Mouse (Mus musculus): ENCODE results near the gene Aldh1a7.
"Not testable (repeated sequence)": the region's sequence is repeated elsewhere in the genome, so short reads cannot be mapped to it uniquely, and the experiment has no call there.

The Aldh1a7 gene

DNA sequence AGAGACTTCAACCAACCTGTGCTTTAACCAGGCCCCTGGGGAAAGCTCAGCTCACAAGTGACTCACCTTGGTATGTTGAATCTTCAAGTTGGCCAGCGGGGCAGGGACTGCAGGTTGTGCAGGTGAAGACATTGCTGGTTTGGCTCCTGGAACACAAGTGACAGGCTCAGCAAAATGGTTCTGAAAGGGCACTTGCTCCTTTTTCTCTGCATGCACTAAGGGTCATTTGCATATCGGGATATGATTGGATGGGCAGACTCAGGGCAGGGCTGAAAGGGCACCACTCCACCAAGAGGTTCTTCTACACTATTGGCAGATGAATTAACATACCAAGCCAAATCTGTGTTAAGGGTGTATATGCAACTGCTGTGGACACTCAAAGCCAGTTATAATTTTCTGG is at the start of gene Aldh1a7:
Gene Aldh1a7, minus strand, starts transcription at position 182 of the 400 bp plus-strand sequence.
- DNase-seq (ENCODE audit: low spot score in 2 of 2), result no peak

DNA sequence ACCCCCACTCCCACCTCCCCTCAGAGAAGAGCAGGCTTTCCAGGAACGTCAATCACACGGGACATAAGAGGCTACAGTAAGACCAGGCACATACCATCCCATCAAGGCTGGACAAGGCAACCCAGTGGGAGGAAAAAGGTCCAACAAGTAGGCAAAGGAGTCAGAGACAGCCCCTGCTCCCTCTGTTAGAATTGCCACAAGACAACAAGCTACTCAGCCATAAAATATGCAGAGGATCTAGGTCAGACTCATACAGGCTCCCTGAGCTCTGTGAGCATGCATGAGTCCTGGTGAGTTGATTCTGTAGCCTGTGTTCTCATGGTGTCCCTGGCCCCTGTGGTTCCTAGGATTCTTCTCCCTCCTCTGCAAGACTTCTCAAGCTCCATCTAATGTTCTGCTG is 48.3 kb upstream of the Aldh1a7 start:
- no peak for DNase-seq (ENCODE audit: low spot score in 2 of 2)

DNA sequence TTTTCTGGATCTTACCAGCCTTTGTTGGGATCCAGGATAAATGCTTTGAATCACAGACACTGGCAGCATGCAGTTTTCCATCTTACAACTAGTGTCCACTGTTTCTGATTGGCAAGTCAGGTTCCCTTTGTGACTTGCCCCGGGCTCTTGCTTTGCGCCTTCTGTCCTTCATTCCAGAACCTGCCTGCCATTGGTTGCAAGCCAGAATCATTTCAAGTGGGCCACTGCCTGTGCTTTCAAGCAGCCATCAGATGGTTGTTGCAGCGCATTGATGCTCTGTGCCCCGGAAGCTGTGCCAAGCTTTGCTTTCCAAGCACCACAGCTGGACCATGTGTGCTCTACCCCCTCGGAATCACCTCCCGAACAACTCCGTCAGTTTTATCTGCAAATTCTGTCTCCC is 46.6 kb upstream of the Aldh1a7 start:
- no peak for DNase-seq (ENCODE audit: low spot score in 2 of 2)

- DNase-seq (ENCODE audit: low spot score in 2 of 2), result no peak
Observed at GRCm38 (mm10) chr19:20764214-20764613, 36.9 kb upstream of the Aldh1a7 start.

DNA sequence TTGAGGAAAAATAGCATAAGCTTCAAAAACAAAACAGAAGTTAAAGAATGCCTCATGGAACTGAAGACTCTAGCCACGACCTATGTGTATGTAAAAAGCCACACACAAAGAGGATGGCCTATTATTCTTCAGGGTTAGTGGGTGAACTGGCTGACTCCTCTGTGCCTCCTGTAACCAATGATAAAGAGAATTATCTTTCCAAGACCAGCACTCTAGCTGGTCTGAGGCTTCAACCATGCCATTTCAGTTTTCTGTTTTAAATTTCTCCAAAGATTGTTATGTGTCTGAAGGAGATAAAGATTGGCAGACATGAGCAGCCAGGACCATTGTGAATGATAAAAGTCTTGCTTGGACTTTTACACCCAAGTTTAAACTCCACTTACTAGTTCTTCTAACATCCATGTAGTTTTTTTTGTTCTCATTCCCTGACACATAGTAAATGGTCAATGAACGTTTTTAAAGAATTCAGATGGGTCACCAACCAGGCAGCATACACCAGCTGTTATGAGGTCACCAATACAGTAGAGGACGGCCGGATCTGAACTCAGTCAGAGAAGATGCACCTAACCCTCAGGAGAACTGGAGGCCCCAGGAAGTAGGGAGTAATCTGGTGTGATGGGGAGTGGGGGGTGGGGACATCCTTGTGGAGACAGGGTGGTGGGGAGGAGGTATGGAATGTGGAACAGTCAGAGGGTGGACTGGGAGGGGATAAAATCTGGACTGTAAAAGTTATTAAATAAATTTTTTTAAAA is 34.5 kb upstream of the Aldh1a7 start:
- DNase-seq (ENCODE audit: low spot score in 2 of 2), result no peak

DNA sequence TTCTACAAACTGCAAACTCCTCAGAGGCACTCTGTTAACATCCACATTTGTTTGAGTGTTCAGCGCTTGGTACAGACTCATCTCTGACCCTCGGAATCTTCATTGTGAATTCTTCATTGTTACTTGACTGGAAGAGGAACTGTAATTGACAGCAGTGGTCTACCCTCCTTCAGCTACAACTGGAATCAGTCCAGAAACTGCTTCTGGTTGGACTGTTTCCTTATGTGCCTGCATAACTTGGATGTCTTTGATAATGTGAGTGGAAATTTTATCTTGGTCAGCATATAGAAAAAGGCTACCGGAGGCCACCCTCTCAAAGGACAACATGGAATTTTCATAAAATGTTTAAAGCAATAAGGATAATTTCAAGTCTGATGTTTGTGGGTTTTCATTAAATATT is 33.8 kb upstream of the Aldh1a7 start:
- DNase-seq (ENCODE audit: low spot score in 2 of 2), result no peak

DNA sequence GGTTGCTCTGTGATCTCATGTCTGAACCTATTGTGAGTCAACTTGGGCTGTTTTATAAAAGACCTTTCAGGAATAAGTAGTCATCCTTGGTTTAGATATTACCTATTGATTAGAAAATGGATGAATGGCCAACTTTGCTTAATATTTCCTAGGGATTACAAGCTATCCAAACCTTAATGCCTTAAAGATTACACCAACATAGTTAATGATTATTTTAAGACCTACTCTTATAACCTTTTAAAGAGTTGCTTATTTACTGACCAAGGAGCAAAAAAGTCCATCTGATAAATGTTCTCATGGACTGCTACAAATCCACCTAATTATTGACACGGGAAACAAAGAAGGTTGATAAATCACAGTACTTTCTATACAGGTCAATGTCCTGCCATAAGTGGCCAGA is 17.3 kb upstream of the Aldh1a7 start:
- DNase-seq (ENCODE audit: low spot score in 2 of 2), result no peak

- DNase-seq (ENCODE audit: low spot score in 2 of 2), result no peak
Observed at GRCm38 (mm10) chr19:20728278-20728677, 916 bp upstream of the Aldh1a7 start.

DNA sequence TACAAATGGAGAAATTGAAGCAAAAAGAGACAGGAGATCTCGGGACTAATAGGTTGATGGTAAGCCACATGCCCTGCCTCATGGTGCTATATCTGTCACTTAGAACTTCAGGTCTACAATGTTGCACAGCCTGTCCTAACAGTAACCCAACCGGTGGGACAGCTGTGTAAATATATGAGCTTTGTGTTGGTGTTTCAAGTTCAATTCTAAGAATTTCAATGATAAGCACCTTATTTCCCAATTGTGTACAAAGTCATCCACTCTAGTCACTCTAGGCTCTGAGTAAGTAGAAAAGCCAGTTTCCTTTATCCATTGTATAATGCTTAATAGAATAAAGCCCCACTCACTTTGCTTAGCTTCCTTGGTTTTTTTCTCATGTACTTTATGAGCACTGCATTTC is 4.4 kb downstream of the Aldh1a7 start:
- DNase-seq (ENCODE audit: low spot score in 2 of 2), result no peak

GRCm38 (mm10) chr19:20720298-20720697 is 7.1 kb downstream of the Aldh1a7 start:
- no peak for DNase-seq (ENCODE audit: low spot score in 2 of 2)

- DNase-seq (ENCODE audit: low spot score in 2 of 2), result no peak
Observed at GRCm38 (mm10) chr19:20715617-20716016, 11.7 kb downstream of the Aldh1a7 start.

- DNase-seq (ENCODE audit: low spot score in 2 of 2), result no peak
Observed at GRCm38 (mm10) chr19:20715093-20715492, 12.3 kb downstream of the Aldh1a7 start.

GRCm38 (mm10) chr19:20714543-20714942 is 12.8 kb downstream of the Aldh1a7 start:
- no peak for DNase-seq (ENCODE audit: low spot score in 2 of 2)

DNA sequence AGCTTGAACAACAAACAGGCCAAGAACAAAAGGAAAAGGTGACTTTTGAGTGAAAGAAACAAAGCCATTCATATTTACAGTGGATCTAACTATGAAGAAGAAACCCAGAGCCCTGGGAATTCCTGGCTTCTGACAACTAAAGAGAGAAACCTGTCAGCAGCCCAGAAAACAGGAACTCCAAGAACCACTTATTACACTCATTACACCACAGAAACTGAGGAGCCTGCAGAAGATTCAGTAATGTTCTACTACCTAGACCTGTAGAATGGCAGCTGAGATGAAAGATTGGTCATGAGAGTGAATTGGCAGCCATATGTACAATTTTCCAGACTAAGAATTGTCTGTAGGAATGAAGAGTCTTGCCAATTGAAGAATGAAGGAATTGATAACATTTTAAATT is 20.2 kb downstream of the Aldh1a7 start:
- DNase-seq (ENCODE audit: low spot score in 2 of 2), result no peak

DNA sequence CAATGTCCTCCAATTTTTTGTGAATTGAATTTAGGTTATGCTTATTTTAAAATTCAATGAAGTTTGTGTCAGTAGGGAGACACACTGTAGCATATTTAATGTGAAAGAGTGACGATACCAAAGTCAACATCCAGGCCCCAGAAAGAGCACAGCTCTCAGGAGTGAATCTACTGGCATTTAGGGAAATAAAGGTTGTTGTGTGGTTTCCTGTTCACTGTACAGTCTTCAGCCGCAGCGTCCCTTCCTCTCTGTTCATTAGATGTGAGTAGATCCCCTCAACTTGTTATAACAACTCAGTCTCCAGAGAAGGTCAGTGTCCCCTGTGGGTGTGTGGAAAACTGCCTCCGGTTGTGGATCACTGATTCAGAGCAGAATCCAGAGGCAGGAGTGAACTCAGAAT is 20.6 kb downstream of the Aldh1a7 start:
- no peak for DNase-seq (ENCODE audit: low spot score in 2 of 2)

GRCm38 (mm10) chr19:20702074-20702473 is 25.3 kb downstream of the Aldh1a7 start:
- DNase-seq (ENCODE audit: low spot score in 2 of 2), result no peak

- DNase-seq (ENCODE audit: low spot score in 2 of 2), result no peak
Observed at GRCm38 (mm10) chr19:20677697-20678355, 49.5 kb downstream of the Aldh1a7 start.

GRCm38 (mm10) chr19:20654141-20654873 is 73.1 kb downstream of the Aldh1a7 start:
- DNase-seq (ENCODE audit: low spot score in 2 of 2), result no peak

DNA sequence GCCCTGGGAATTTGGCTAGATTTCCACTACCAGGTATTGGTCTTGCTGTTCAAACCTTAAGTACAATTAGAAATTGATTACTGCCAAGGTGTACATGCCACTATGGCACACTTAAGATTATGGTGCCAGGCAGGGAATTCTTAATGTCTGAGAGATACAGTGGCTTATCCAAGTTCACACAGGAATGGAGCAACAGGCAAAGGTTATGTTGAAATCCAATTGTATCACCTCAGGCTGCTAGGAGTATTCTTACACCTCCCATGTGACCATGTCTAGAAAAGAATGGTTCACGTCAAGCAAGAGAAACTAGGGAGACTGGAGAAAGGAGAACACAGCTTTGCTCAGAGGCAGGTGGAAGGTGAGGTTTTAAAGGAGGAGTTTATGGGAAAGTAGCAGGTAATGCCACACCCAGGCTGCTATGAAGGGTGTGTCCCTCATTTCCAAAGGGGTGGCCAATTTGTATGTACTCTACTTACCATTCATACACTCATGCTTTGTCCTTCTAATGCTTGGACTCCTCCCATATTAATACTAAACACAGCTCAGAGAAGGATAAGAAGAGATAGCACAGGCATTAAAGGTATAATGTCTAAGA is 74.2 kb downstream of the Aldh1a7 start:
- no peak for DNase-seq (ENCODE audit: low spot score in 2 of 2)

DNA sequence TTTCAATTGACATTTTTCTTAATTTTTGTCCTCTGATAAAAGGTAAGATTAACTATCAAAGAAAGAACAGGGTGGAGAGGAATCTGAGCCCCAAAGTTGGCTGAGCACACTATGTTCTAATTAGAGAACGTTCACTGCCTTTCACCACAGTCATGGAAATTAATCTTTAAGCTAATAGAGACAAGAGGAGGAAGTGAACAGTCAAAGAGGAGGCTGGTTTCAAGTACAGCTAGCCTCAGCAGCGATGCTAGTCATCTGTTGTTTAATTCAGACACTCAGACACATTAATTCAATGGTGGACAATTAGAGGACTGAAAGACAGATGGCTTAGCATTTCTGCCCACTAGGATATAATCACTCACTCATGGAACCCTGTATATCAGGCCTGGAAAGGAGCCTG is 77.4 kb downstream of the Aldh1a7 start:
- DNase-seq (ENCODE audit: low spot score in 2 of 2), result no peak

DNA sequence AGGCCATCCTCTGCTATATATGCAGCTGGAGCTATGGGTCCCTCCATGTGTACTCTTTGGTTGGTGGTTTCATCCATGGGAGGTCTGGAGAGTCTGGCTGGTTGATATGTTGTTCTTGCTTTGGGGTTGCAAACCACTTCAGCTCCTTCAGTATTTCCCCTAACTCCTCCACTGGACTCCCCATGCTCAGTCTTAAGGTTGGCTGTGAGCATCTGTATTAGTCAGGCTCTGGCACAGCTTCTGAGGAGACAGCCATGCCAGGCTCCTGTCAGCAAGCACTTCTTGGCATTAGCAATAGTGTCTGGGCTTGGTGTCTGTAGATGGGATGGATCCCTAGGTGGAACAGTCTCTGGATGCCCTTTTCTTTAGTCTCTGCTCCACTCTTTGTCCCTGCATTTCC is 79.9 kb downstream of the Aldh1a7 start:
- not testable (repeated sequence) for DNase-seq (ENCODE audit: low spot score in 2 of 2)

GRCm38 (mm10) chr19:20644346-20644745 is 83.0 kb downstream of the Aldh1a7 start:
- DNase-seq (ENCODE audit: low spot score in 2 of 2), result no peak

All from spleen, postnatal 36 days (tissue).